Mouse (Mus musculus) adipocyte (in vitro differentiated cells): ENCODE measurements around the gene Calcb.
A peak's percentile ranks its signal among the peaks of the same experiment; 100 is the strongest.

Experiments used
- DNase-seq: peaks from one replicate; pipeline ENCODE4 v3.0.0-alpha.2; 2016; ENCODE audit warnings: low spot score

Gene Calcb

DNA sequence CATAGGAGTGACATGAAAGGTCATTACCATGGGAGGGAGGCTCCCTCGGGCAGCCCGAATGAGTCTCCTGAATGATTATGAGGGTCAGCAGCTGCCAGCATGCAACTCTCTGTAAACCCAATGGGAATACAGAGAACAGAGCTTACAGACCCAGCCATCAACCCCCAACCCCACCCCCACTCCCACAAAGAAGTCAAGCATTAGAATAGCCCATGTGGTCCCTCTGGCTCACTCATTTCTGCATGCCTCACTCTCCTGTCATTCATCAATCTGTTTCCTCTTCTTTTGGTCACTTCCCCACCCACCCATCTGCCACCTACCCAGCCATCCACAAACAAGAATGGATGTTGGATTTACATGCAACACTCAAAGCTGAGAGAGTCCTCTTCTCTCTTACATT lies 35.0 kb downstream of the Calcb start:
- DNase-seq: no peak

DNA sequence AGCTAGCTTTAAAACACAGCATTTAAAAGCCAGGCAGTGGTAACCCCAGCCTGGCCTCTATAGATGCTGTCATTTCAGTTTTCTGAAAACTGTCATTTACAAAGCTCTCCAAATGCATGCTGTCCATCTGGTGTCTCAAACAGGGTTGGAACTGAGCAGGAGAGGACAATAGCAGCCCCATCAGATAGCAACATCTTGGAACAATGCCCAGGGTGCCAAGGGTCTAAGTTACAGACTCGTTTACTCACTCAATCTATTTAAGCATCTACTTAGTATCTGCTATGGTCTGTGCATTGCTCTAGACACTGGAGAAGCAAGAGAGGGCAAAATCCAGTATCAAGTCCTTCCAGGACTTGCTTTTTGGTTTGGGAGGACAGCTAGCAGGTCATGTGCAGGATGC lies 35.8 kb downstream of the Calcb start:
- DNase-seq: no peak

DNA sequence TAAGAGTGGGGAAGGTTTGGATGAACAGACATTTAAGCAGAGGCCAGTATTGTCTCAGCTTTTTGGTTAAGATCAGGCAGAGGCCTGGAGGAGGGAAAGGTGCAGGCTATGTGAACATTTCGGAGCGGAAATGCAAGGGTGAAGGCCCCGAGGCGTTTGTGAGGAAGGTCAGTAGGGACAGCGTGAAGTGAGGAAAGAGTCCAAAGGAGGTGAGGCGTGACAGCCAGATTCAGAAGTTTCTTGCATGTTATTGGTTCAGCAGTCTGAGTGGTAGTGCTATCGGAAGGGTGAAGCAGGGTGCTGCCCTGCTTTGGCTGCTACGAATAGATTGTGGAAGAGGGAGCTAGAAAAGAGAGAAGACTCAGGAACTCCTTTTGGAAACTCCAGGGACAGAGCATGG lies 36.2 kb downstream of the Calcb start:
- DNase-seq: no peak

DNA sequence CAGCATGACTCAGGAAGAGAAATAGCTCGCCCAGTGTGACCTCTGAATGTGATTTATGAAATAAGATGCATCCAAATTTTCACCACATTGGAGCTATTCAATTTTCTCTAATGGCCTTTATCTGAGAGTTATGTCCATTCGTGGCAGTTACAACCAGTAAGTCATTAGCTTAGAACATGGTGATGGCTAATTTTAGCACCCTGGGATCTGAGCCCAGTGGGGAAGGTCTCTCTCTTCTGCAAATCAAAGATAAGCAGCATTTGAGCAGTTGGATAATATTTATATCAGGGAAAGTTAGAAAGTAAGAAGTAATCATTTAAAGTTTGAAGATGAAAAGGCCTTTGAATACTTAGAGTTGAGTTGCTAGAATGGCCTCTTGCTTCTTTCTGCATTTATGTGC lies 44.2 kb downstream of the Calcb start:
- peak; percentile 10 for DNase-seq

DNA sequence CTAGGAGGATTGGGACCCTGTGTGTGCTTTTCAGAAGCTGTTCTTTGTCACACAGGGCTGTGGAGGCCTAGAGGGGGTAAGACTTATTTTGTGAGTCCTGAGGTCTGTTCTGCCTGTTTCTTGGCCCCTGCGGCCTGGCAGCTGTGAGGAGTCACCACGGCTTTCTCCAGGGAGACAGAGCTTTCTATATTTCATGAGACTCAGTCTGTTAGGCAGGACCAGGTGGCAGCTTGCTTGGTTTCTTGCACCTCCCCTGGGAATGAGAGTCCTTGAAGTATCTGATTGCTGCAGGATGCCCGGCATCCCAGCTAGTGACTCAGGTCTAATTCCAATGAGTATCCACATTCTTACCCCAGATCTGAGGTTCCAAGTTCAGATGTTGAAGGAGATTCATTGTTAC lies 46.8 kb downstream of the Calcb start:
- DNase-seq: no peak

DNA sequence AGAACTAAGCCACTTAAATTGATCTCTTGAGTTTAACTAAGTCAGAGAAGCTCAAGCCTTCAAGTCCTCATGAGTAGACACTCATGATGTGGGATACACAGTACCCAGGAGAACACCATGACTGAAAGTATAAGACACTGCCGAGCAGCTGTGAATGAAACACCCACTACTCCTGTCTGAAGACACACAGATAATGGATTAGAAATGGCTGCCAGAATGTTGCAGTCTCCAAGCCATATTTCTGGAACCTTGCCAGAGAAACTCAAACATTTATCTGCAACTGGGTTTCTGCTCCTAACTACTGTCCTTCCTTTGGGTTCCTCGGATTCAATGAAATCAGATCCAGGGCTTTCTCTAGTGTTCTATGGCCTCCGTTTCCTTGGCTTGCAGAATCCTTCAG lies 48.1 kb downstream of the Calcb start:
- DNase-seq: no peak

DNA sequence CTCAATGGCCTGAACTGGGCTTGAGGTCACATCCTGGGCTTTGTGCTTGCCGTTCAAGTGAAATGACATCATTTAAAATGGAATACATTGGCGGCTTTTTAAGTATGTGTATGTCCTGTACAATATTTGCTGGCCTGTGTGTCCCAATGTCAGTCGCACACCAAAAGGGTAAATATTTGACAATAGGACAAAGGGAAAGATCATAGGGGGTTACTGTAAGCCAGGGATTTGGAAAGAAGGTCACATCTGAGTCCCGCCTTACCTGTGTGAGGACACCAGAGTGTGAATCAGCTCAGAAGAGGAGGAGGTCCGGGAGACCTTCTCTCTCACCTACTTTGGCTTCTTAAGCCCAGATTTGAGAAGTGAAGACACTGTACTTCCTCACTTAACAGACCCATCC lies 50.1 kb downstream of the Calcb start:
- DNase-seq: no peak

DNA sequence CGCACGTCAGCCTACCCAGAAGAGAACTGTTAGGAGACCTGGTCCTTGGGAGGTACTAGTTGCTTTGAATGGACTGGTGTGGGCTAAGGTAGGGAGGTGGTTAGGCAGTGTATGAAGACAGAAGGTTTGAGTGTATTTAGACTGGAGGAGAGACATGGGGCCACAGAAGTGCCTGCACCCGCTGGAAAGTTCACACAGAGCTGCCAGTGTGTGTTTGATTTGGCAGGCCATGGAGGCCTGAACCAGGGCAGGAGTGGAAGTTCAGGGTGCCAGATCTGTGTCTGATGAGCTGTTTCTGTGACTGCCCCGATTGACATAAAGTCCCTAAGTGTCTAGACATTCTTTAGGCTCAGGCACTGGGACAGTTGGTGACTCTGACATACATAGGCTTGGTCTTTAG lies 50.6 kb downstream of the Calcb start:
- DNase-seq: no peak

DNA sequence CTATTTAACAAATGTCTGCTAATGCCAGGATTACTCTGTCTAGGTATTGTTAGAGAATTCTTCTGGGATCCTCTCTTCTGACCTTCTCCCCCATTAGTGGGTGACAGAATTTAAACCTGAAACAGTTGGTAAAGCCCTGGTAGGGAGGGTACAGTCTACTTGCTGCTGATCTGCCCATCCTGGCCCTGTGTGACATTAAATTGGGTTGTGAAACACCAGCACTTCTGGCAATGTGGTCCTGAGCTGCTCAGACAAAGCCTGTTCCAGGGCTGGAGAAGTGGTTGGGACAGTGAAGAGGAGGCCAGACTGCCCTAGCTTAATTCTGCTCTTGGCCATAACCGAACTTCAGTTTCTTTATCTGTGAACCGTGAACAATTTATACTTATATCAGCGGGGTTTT lies 52.1 kb downstream of the Calcb start:
- DNase-seq: no peak

DNA sequence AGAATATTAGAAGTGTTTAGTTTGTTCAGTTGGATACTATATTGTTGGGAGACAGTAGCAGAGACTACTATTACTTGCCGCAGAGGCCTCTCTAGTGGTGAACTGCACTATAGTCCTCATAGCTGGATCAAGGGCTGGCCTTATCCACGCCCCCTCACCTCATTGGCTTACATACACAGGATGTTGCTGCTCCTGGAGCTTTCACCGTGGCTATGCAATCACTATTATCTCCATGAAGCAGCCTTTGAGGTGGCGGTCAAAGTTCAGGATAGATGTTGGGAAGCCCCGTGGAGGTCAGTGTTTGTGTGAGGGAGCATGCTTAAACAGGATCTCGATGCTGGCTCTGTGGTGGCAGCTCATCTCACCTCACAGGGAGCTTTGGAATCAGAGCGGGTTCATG lies 53.4 kb downstream of the Calcb start:
- DNase-seq: no peak
